Mouse (Mus musculus): ENCODE data around the gene Myo1a.

GRCm38 (mm10) chr10:127754566-127755166, 49.7 kb downstream of the Myo1a start:
- TF ChIP-seq MAX (IDR thresholded peaks at IDR 0.05; ENCODE audit: low read depth), result no peak
- no peak for TF ChIP-seq POLR2A (IDR thresholded peaks at IDR 0.05; ENCODE audit: insufficient read length, low read depth)
- TF ChIP-seq E2F4 (IDR thresholded peaks at IDR 0.05; ENCODE audit: insufficient read depth), result no peak
- TF ChIP-seq TCF3 (IDR thresholded peaks at IDR 0.05; ENCODE audit: insufficient read length, low read depth), result no peak
- TF ChIP-seq MYOD1 (IDR thresholded peaks at IDR 0.05; ENCODE audit: control insufficient read depth in 1 of 3, insufficient read length in 2 of 3, low read depth in 2 of 3), result no peak
- TF ChIP-seq SRF (IDR thresholded peaks at IDR 0.05; ENCODE audit: control insufficient read depth, insufficient read length, low read depth), result no peak
- TF ChIP-seq MYOG (IDR thresholded peaks at IDR 0.05; ENCODE audit: control insufficient read depth in 1 of 3, insufficient read depth in 1 of 3, insufficient read length in 2 of 3, low read depth in 2 of 3), result no peak
- TF ChIP-seq POLR2AphosphoS2 (IDR thresholded peaks at IDR 0.05; ENCODE audit: insufficient read length, low read depth), result no peak
